In the genomic region with DNA sequence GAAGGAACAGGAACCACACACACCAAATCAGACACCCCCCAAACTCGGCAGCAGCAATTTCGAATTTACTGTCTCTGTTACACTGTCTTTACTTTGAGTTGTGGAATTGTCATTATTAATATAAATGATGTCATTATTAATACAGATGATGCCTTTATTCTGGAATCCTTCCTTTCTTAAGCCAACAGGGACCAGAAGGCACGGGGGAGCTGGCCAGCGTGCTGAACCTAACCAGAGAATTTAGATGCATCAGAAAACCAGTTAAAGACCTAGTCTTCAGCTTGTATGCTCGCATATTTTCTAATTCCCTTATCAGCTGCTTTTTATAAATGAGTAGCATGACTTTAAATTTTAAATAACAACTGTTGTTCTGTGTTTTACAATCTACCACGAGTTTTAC, we compare ENCODE assay signal across 7 mouse cellular contexts. TPM values are rescaled to one million over a fixed set of nuclear protein-coding genes. Genes with fewer than 3 reads are reported as not detected.
A peak's percentile ranks its signal among the peaks of the same experiment; 100 is the strongest.
DNase-seq lines count a peak whose midpoint lies in the region; ATAC-seq and TF ChIP-seq lines count a peak whose summit lies in the region.

No protein-coding gene starts in this region.

- H3K4me3 ChIP-seq in lung, embryonic 14.5 days (ENCODE audit: low read depth, low read length) = no peak overlapping the region
- H3K4me3 ChIP-seq in hindbrain, embryonic 14.5 days (replicated peaks; ENCODE audit: low read length) = peak overlapping the region; percentile 60
- no peak overlapping the region for H3K4me3 ChIP-seq in intestine, postnatal 0 days (ENCODE audit: low read depth, low read length)

- H3K36me3 ChIP-seq in lung, embryonic 14.5 days (ENCODE audit: insufficient read depth) = no peaks in the 10 kb centered on the region
- H3K36me3 ChIP-seq in hindbrain, embryonic 14.5 days (replicated peaks; ENCODE audit: control insufficient read depth, insufficient read depth) = no peaks in the 10 kb centered on the region
- no peaks in the 10 kb centered on the region for H3K36me3 ChIP-seq in intestine, postnatal 0 days (ENCODE audit: control insufficient read depth, insufficient read depth)

- H3K27ac ChIP-seq in lung, embryonic 14.5 days (ENCODE audit: low read depth) = no peak overlapping the region
- H3K27ac ChIP-seq in hindbrain, embryonic 14.5 days = peak overlapping the region; percentile 98; the same call in 1 of the 2 replicates
- no peak overlapping the region for H3K27ac ChIP-seq in intestine, postnatal 0 days (ENCODE audit: low read depth, low read length)

- DNase-seq in lung, embryonic 14.5 days = peak; percentile 88
- DNase-seq in lung, adult 18-20 months = no peak
- peak; percentile 65 for DNase-seq in brain, embryonic 14.5 days (ENCODE audit: low read depth)
- peak; percentile 43 for DNase-seq in hindbrain, embryonic 14.5 days (ENCODE audit: low spot score)
- peak; percentile 31 for DNase-seq in ovary, postnatal 14 days (ENCODE audit: low spot score)
- DNase-seq in left cerebral cortex, adult 9 months (ENCODE audit: low spot score in 2 of 2) = no peak

- peaks cover 4% of the 10 kb centered on the region for H3K4me1 ChIP-seq in lung, embryonic 14.5 days (ENCODE audit: insufficient read depth)
- peaks cover 20% of the 10 kb centered on the region for H3K4me1 ChIP-seq in hindbrain, embryonic 14.5 days (replicated peaks; ENCODE audit: control insufficient read depth, insufficient read depth, low read length)
- no peaks in the 10 kb centered on the region for H3K4me1 ChIP-seq in intestine, postnatal 0 days (replicated peaks; ENCODE audit: control insufficient read depth, insufficient read depth, low read length)

- H3K9ac ChIP-seq in lung, embryonic 14.5 days = no peak overlapping the region
- no peak overlapping the region for H3K9ac ChIP-seq in hindbrain, embryonic 14.5 days
- H3K9ac ChIP-seq in intestine, postnatal 0 days (ENCODE audit: low read depth, low read length) = no peak overlapping the region

- no peak for TF ChIP-seq POLR2A in brain, embryonic 14.5 days (IDR thresholded peaks at IDR 0.05; ENCODE audit: borderline replicate concordance, extremely low read depth, insufficient read depth, insufficient read length, poor library complexity, severe bottlenecking)

- WGBS in lung, embryonic 14.5 days = 8% methylated on average over 6 of the region's 6 CpGs
- 13% methylated on average over 6 of the region's 6 CpGs for WGBS in hindbrain, embryonic 14.5 days
- WGBS in intestine, postnatal 0 days = 9% methylated on average over 6 of the region's 6 CpGs

- peaks cover 31% of the 10 kb centered on the region for H3K27me3 ChIP-seq in lung, embryonic 14.5 days (ENCODE audit: insufficient read depth, low read length)
- no peaks in the 10 kb centered on the region for H3K27me3 ChIP-seq in hindbrain, embryonic 14.5 days (ENCODE audit: control insufficient read depth, insufficient read depth, low read length)
- H3K27me3 ChIP-seq in intestine, postnatal 0 days (replicated peaks; ENCODE audit: control insufficient read depth, insufficient read depth, low read length) = peaks cover 25% of the 10 kb centered on the region

- no peak overlapping the region for H3K4me2 ChIP-seq in lung, embryonic 14.5 days
- peak overlapping the region; percentile 72 for H3K4me2 ChIP-seq in hindbrain, embryonic 14.5 days (replicated peaks)
- no peak overlapping the region for H3K4me2 ChIP-seq in intestine, postnatal 0 days (replicated peaks; ENCODE audit: low read depth)

- no peaks in the 10 kb centered on the region for H3K9me3 ChIP-seq in lung, embryonic 14.5 days (ENCODE audit: low read depth, low read length)
- H3K9me3 ChIP-seq in hindbrain, embryonic 14.5 days (ENCODE audit: control insufficient read depth, low read length) = no peaks in the 10 kb centered on the region
- H3K9me3 ChIP-seq in intestine, postnatal 0 days (ENCODE audit: control insufficient read depth) = no peaks in the 10 kb centered on the region

- no peak for ATAC-seq in lung, embryonic 14.5 days (ENCODE audit: insufficient read depth)
- no peak for ATAC-seq in hindbrain, embryonic 14.5 days (ENCODE audit: low FRiP score)
- ATAC-seq in intestine, postnatal 0 days = no peak

- TF ChIP-seq CTCF in lung, embryonic 14.5 days (IDR thresholded peaks at IDR 0.05; ENCODE audit: low read depth) = no peak
- no peak for TF ChIP-seq CTCF in brain, embryonic 14.5 days (IDR thresholded peaks at IDR 0.05; ENCODE audit: borderline replicate concordance, extremely low read depth, insufficient read depth, insufficient read length)
- TF ChIP-seq CTCF in intestine, postnatal 0 days (IDR thresholded peaks at IDR 0.05; ENCODE audit: low read depth) = no peak

RNA-seq across cellular contexts. Expression of gene Cadps, which starts 0.9 kb away (rescaled TPM):
- 0.21 and 0.62 TPM in 2 replicates for polyA plus RNA-seq in lung, embryonic 14.5 days (2014; fragmentation: Nextera tagmentation; extraction: Ambion mirVana)
- 121 and 146 TPM in 2 replicates for polyA plus RNA-seq in brain, embryonic 14.5 days (2012; rRNA removed)
- polyA plus RNA-seq in hindbrain, embryonic 14.5 days (2014; fragmentation: Nextera tagmentation; extraction: Ambion mirVana) = 63.2 and 63.4 TPM in 2 replicates
- 0.93 and 0.96 TPM in 2 replicates for polyA plus RNA-seq in intestine, postnatal 0 days (2015; fragmentation: Nextera tagmentation; extraction: Ambion mirVana)

Comparison
In these comparisons a context has a peak if more than half of its experiments do, and no peak if none do; other contexts are left out.
1. DNase-seq: peak in lung, embryonic 14.5 days (single experiment), brain, embryonic 14.5 days (single experiment), hindbrain, embryonic 14.5 days (single experiment) and ovary, postnatal 14 days (single experiment); none in lung, adult 18-20 months (0 of 2) and left cerebral cortex, adult 9 months (0 of 2).
2. RNA of gene Cadps, which starts 0.9 kb away (polyA plus RNA-seq): 121 to 146 TPM in brain, embryonic 14.5 days and 63.2 to 63.4 TPM in hindbrain, embryonic 14.5 days; 0.93 to 0.96 TPM in intestine, postnatal 0 days and 0.21 to 0.62 TPM in lung, embryonic 14.5 days; every median in the first group is over 10 times any median in the second.